Mouse (Mus musculus) cerebellum, adult 11 months (tissue): Measurements from ENCODE around the gene Myo15.
"Not testable (repeated sequence)": the region's sequence is repeated elsewhere in the genome, so short reads cannot be mapped to it uniquely, and the experiment has no call there.

Experiments
- DNase-seq: peaks from one replicate; pipeline ENCODE4 v3.0.0; 2022

Gene Myo15

GRCm38 (mm10) chr11:60469039-60469438 is at the start of gene Myo15:
TSS of gene Myo15 (plus strand) at chr11:60469339.
- no peak for DNase-seq

GRCm38 (mm10) chr11:60422046-60422668 is 47.0 kb upstream of the Myo15 start:
- DNase-seq: no peak

- DNase-seq: no peak
Measured at GRCm38 (mm10) chr11:60423006-60423405, 46.1 kb upstream of the Myo15 start.

- DNase-seq: no peak
Measured at GRCm38 (mm10) chr11:60426417-60426816, 42.7 kb upstream of the Myo15 start.

GRCm38 (mm10) chr11:60427628-60428027 is 41.5 kb upstream of the Myo15 start:
- no peak for DNase-seq

- DNase-seq: no peak
Measured at GRCm38 (mm10) chr11:60433501-60433900, 35.6 kb upstream of the Myo15 start.

GRCm38 (mm10) chr11:60435133-60435532 is 34.0 kb upstream of the Myo15 start:
- DNase-seq: no peak

GRCm38 (mm10) chr11:60436618-60437017 is 32.5 kb upstream of the Myo15 start:
- DNase-seq: no peak

- DNase-seq: not testable (repeated sequence)
Measured at GRCm38 (mm10) chr11:60439621-60440020, 29.5 kb upstream of the Myo15 start.

- no peak for DNase-seq
Measured at GRCm38 (mm10) chr11:60440176-60440575, 29.0 kb upstream of the Myo15 start.

- no peak for DNase-seq
Measured at GRCm38 (mm10) chr11:60442896-60443295, 26.2 kb upstream of the Myo15 start.

GRCm38 (mm10) chr11:60444007-60444406 is 25.1 kb upstream of the Myo15 start:
- DNase-seq: no peak

- DNase-seq: peak; percentile 85
Measured at GRCm38 (mm10) chr11:60454080-60454744, 14.9 kb upstream of the Myo15 start, which contains the start of gene Drg2. TSS of gene Drg2 (plus strand) at chr11:60454591.

GRCm38 (mm10) chr11:60454745-60455087 is 14.4 kb upstream of the Myo15 start:
- no peak for DNase-seq

- no peak for DNase-seq
Measured at GRCm38 (mm10) chr11:60457973-60458372, 11.2 kb upstream of the Myo15 start.

- peak; percentile 42 for DNase-seq
Measured at GRCm38 (mm10) chr11:60465943-60466380, 3.2 kb upstream of the Myo15 start.

- DNase-seq: no peak
Measured at GRCm38 (mm10) chr11:60470743-60471142, 1.6 kb downstream of the Myo15 start.

GRCm38 (mm10) chr11:60474534-60474933 is 5.4 kb downstream of the Myo15 start:
- DNase-seq: no peak

- DNase-seq: no peak
Measured at GRCm38 (mm10) chr11:60475668-60476362, 6.7 kb downstream of the Myo15 start.

GRCm38 (mm10) chr11:60478121-60478520 is 9.0 kb downstream of the Myo15 start:
- DNase-seq: no peak

- no peak for DNase-seq
Measured at GRCm38 (mm10) chr11:60486267-60486666, 17.1 kb downstream of the Myo15 start.

- peak; percentile 16 for DNase-seq
Measured at GRCm38 (mm10) chr11:60492726-60493125, 23.6 kb downstream of the Myo15 start.

- no peak for DNase-seq
Measured at GRCm38 (mm10) chr11:60495692-60496091, 26.6 kb downstream of the Myo15 start.

GRCm38 (mm10) chr11:60507281-60507680 is 38.1 kb downstream of the Myo15 start:
- DNase-seq: peak; percentile 34
